Mouse (Mus musculus): ENCODE measurements around the gene Mcm2. TPM values are rescaled to one million over a fixed set of nuclear protein-coding genes. Genes with fewer than 3 reads are reported as not detected.
A peak's percentile ranks its signal among the peaks of the same experiment; 100 is the strongest.

The Mcm2 gene
- 175 and 213 TPM in 2 replicates for total RNA-seq (2014; fragmentation: Nextera tagmentation)
- total RNA-seq (2017): 181 and 236 TPM in 2 replicates

- peak; percentile 70 for ATAC-seq (replicated peaks; ENCODE audit: low FRiP score, low TSS enrichment, poor library complexity, severe bottlenecking)
These were observed at the start of gene Mcm2 for GRCm38 (mm10) chr6:88898534-88899048. Gene Mcm2, minus strand, starts transcription at chr6:88898780.

DNA sequence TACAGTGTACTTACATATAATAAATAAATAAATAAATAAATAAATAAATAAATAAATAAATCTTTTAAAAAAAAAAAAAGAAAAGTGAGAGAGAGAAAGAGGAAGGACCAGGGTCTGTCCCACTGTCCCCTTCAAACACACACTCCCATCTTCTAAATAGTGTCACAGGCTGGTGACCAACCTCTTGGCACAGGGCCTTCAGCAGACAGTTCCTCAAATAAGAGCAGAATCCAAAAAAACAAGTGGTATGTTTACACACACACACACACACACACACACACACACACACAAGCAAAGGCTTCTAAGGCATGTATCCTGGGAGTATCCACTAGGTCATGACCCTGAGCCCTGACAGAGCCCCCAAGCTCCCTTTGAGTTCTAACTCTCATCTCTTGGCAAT is 49.2 kb upstream of the Mcm2 start:
- no peak for ATAC-seq (replicated peaks; ENCODE audit: low FRiP score, low TSS enrichment, poor library complexity, severe bottlenecking)

GRCm38 (mm10) chr6:88946442-88946841 is 47.9 kb upstream of the Mcm2 start:
- 0 out of 2 replicates have a peak, but pooled peaks have one; percentile 21 for ATAC-seq (replicated peaks; ENCODE audit: low FRiP score, low TSS enrichment, poor library complexity, severe bottlenecking)

DNA sequence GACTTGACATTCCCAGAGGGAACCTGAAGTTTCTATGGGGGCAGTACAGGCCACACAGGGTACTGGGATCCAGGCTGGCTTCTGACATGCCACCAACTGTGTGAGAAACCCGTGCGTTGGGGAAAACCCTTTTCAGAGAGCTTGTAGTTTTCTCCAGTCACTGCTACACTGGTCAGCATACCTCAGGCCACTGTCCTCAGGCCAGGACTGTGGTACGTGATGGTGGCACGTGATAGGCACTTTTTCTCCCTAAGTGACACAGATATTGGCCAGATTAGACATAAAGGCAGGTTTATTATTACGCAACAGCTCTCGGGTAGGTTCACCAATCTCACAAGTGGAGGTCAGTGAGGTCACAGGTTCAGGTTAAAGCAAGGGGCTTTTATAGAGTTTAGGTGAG is 45.1 kb upstream of the Mcm2 start:
- ATAC-seq (replicated peaks; ENCODE audit: low FRiP score, low TSS enrichment, poor library complexity, severe bottlenecking): no peak

- no peak for ATAC-seq (replicated peaks; ENCODE audit: low FRiP score, low TSS enrichment, poor library complexity, severe bottlenecking)
These were observed 44.0 kb upstream of the Mcm2 start for GRCm38 (mm10) chr6:88942595-88942994.

DNA sequence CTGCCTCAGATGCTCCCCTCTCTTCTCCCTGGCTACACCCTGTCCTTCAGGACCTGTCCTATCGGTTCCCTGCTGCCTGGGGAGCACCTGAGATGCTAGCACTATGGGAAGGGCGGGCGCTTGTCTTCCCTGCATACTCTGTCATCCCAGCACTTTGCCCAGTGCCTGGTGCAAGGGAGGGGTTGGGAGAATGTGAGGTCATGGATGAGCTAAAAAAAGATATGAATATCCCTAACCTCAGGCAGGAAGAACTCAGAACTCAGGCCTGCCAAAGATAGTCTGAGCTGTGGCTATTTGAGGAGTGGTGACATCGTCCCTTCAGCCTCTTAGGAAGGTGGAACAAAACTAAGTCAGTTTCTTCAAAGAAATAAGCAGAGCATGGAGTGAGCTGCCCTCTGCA is 43.0 kb upstream of the Mcm2 start:
- ATAC-seq (replicated peaks; ENCODE audit: low FRiP score, low TSS enrichment, poor library complexity, severe bottlenecking): no peak

DNA sequence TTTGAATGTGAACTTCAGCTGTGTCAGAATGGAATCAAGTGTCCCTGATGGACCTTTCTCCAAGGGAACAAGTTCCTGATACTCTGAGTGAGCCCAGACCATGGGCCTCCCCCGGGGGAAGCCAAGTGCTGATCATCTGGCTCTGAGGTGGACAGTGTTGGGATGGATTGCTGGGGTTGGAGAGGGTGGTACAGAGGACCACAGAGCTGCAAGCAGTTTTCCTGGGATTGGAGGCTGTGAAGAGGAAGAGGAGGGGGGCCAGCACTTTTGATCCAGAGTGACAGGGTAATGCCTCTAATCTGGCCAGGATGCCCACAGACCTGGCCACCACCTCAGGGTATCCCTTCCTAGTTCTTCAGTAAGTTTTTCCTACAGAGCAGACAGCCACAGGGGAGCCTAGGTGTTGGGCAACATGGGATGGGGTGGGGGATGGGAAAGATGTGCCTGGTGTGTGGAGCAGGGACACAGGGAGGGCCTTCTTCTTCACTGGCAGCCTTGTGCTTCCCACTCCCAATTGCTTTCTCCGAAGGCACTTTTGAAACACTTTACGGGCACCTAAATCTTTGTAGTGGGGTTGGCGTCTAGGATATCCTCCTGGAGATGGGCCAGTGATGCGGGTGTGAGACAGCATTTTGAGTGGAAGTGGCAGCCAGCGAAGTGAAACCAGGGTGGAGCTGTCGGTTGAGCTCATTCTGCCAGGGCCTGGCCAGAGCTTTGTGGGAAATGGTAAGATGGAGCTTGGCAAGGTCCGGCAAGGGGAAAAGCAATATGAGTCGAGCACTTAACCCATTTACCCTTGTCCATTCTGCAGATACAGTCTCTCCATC is 41.7 kb upstream of the Mcm2 start:
- ATAC-seq (replicated peaks; ENCODE audit: low FRiP score, low TSS enrichment, poor library complexity, severe bottlenecking): no peak

GRCm38 (mm10) chr6:88939281-88940089 is 40.9 kb upstream of the Mcm2 start:
- no peak for ATAC-seq (replicated peaks; ENCODE audit: low FRiP score, low TSS enrichment, poor library complexity, severe bottlenecking)

- ATAC-seq (replicated peaks; ENCODE audit: low FRiP score, low TSS enrichment, poor library complexity, severe bottlenecking): no peak
These were observed 40.1 kb upstream of the Mcm2 start for GRCm38 (mm10) chr6:88938664-88939055.

GRCm38 (mm10) chr6:88937971-88938663 is 39.5 kb upstream of the Mcm2 start:
- no peak for ATAC-seq (replicated peaks; ENCODE audit: low FRiP score, low TSS enrichment, poor library complexity, severe bottlenecking)

GRCm38 (mm10) chr6:88937214-88937549 is 38.6 kb upstream of the Mcm2 start:
- ATAC-seq (replicated peaks; ENCODE audit: low FRiP score, low TSS enrichment, poor library complexity, severe bottlenecking): no peak

GRCm38 (mm10) chr6:88936342-88937213 is 38.0 kb upstream of the Mcm2 start:
- no peak for ATAC-seq (replicated peaks; ENCODE audit: low FRiP score, low TSS enrichment, poor library complexity, severe bottlenecking)

DNA sequence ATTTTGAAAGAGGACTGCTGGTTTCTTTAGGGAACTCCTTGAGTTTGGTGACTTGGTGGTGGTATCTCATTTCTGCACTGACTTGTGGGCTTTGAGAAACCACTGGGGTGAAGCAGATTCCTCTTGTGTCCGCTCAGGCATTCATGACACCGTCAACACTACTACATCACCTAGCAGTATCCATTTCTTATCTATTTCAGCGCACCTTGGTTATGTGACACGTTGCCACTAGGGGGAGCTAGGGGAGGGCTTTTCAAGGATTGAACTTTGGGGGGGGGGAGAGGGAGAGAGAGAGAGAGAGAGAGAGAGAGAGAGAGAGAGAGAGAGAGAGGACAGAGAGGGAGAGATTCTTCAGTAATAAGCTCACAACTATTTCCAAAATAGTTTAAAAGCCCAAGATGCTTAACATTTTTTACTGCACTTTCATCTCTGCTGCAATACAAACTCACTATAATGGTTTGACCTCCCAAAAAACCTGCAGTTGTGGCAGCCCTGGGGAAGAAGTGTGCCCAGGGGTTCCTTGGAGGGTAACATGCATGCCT is 37.2 kb upstream of the Mcm2 start:
- ATAC-seq (replicated peaks; ENCODE audit: low FRiP score, low TSS enrichment, poor library complexity, severe bottlenecking): peak; percentile 40; the same call in 1 of the 2 replicates

GRCm38 (mm10) chr6:88934816-88935215 is 36.2 kb upstream of the Mcm2 start:
- ATAC-seq (replicated peaks; ENCODE audit: low FRiP score, low TSS enrichment, poor library complexity, severe bottlenecking): no peak

DNA sequence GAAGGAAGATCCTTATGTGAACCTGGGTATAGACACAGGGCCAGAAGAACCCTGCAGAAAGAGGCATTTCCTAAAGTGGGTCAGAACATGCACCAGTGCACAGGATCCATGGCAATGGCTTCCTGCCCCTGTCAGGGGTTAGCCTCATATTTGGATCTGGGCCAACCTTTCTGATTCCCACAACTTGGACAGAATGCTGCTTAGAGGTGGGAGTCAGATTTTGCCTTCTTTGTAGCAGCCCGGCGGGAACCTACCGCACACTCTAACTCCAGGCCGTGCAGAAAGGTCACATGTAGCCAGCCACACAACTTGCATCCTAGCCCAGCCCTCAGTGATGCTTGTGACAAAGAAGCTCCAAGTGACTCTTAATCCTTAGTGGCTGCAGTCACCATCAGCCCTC is 35.6 kb upstream of the Mcm2 start:
- ATAC-seq (replicated peaks; ENCODE audit: low FRiP score, low TSS enrichment, poor library complexity, severe bottlenecking): no peak

DNA sequence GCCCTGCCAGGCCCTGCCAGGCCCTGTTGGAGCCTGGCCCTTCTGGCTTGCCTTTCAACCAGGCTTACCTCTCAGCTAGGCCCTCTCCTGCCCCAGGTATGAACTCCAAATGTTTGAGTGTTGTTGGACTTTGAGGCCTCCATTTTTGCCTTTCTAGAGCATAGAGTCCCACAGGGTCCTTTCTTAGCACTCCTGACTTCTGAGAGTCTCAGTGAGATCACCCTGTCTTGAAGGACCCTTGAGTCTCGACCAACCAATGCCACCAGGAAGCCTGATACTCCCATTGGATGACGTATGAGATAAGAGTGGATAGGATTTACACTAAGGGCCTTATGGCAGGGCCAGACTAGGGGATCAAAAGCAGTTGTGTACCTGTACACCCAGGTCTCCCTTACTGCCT is 32.9 kb upstream of the Mcm2 start:
- no peak for ATAC-seq (replicated peaks; ENCODE audit: low FRiP score, low TSS enrichment, poor library complexity, severe bottlenecking)

- no peak for ATAC-seq (replicated peaks; ENCODE audit: low FRiP score, low TSS enrichment, poor library complexity, severe bottlenecking)
These were observed 31.5 kb upstream of the Mcm2 start for GRCm38 (mm10) chr6:88930049-88930448.

GRCm38 (mm10) chr6:88929451-88929850 is 30.9 kb upstream of the Mcm2 start:
- no peak for ATAC-seq (replicated peaks; ENCODE audit: low FRiP score, low TSS enrichment, poor library complexity, severe bottlenecking)

- no peak for ATAC-seq (replicated peaks; ENCODE audit: low FRiP score, low TSS enrichment, poor library complexity, severe bottlenecking)
These were observed 30.0 kb upstream of the Mcm2 start for GRCm38 (mm10) chr6:88928576-88928975.

Measured in megakaryocyte-erythroid progenitor cell, adult 5-6 weeks (primary cell).